In genomic region chr2:127070879-127071278, GRCm38 (mm10) we compare ENCODE assay signal across 8 mouse cellular contexts. TPM values are rescaled to one million over a fixed set of nuclear protein-coding genes. Genes with fewer than 3 reads are reported as not detected.
DNase-seq lines count a peak whose midpoint lies in the region; ATAC-seq and TF ChIP-seq lines count a peak whose summit lies in the region.

No protein-coding gene starts in this region.

- intact Hi-C loops in left cerebral cortex, postnatal 25 days (cut with DNase I), result no loop called here

- peaks cover 19% of the 10 kb centered on the region for H3K36me3 ChIP-seq in heart, embryonic 13.5 days
- peaks cover 11% of the 10 kb centered on the region for H3K36me3 ChIP-seq in E14TG2a.4 (ENCODE audit: insufficient read depth, low read length)
- H3K36me3 ChIP-seq in forebrain, embryonic 14.5 days (ENCODE audit: control insufficient read depth, insufficient read depth, low read length), result peaks cover 15% of the 10 kb centered on the region
- no peaks in the 10 kb centered on the region for H3K36me3 ChIP-seq in liver, embryonic 16.5 days (ENCODE audit: control insufficient read depth, insufficient read depth)

- TF ChIP-seq CTCF in E14TG2a.4 (conservative IDR thresholded peaks at IDR 0.05; ENCODE audit: low read length), result no peak

- peak overlapping the region; percentile 77 for H3K4me2 ChIP-seq in heart, embryonic 13.5 days
- peak overlapping the region; percentile 67 for H3K4me2 ChIP-seq in forebrain, embryonic 14.5 days (ENCODE audit: low read length)
- peak overlapping the region; percentile 83 for H3K4me2 ChIP-seq in liver, embryonic 16.5 days (ENCODE audit: low read depth, low read length)

- H3K9me3 ChIP-seq in heart, embryonic 13.5 days, result no peaks in the 10 kb centered on the region
- H3K9me3 ChIP-seq in E14TG2a.4 (ENCODE audit: low read length), result no peaks in the 10 kb centered on the region
- no peaks in the 10 kb centered on the region for H3K9me3 ChIP-seq in forebrain, embryonic 14.5 days (replicated peaks; ENCODE audit: control insufficient read depth, low read length)
- H3K9me3 ChIP-seq in liver, embryonic 16.5 days (replicated peaks; ENCODE audit: control insufficient read depth, low read length), result no peaks in the 10 kb centered on the region

- ATAC-seq in heart, embryonic 13.5 days (ENCODE audit: extremely low read depth, insufficient number of reproducible peaks, low FRiP score, low TSS enrichment), result peak; percentile 34; the same call in 1 of the 2 replicates
- ATAC-seq in forebrain, embryonic 14.5 days, result peak; percentile 55; the same call in 1 of the 2 replicates
- ATAC-seq in liver, embryonic 16.5 days (ENCODE audit: low read depth), result peak; percentile 3; the same call in 1 of the 2 replicates

- peak overlapping the region; percentile 70 for H3K4me3 ChIP-seq in heart, embryonic 13.5 days
- H3K4me3 ChIP-seq in E14TG2a.4 (replicated peaks; ENCODE audit: low read length), result peak overlapping the region; percentile 80
- peak overlapping the region; percentile 60 for H3K4me3 ChIP-seq in forebrain, embryonic 14.5 days (ENCODE audit: low read depth, low read length)
- H3K4me3 ChIP-seq in liver, embryonic 16.5 days (ENCODE audit: low read depth, low read length), result peak overlapping the region; percentile 84

- H3K27ac ChIP-seq in heart, embryonic 13.5 days (replicated peaks), result peak overlapping the region; percentile 57
- H3K27ac ChIP-seq in forebrain, embryonic 14.5 days (ENCODE audit: low read depth, low read length), result peak overlapping the region; percentile 45; the same call in 1 of the 2 replicates
- peak overlapping the region; percentile 57 for H3K27ac ChIP-seq in liver, embryonic 16.5 days (ENCODE audit: low read length)

- peak overlapping the region; percentile 90 for H3K9ac ChIP-seq in heart, embryonic 13.5 days
- peak overlapping the region; percentile 73 for H3K9ac ChIP-seq in forebrain, embryonic 14.5 days (ENCODE audit: low read length)
- H3K9ac ChIP-seq in liver, embryonic 16.5 days (ENCODE audit: low read depth, low read length), result peak overlapping the region; percentile 86

- no peaks in the 10 kb centered on the region for H3K27me3 ChIP-seq in heart, embryonic 13.5 days (replicated peaks)
- peaks cover 3% of the 10 kb centered on the region; the same call in 1 of the 2 replicates for H3K27me3 ChIP-seq in E14TG2a.4 (ENCODE audit: insufficient read depth, low read length)
- no peaks in the 10 kb centered on the region for H3K27me3 ChIP-seq in forebrain, embryonic 14.5 days (replicated peaks; ENCODE audit: control insufficient read depth, insufficient read depth, low read length)
- H3K27me3 ChIP-seq in liver, embryonic 16.5 days (ENCODE audit: control insufficient read depth, insufficient read depth, low read depth, low read length), result no peaks in the 10 kb centered on the region

- DNase-seq in heart, adult 8-10 months (ENCODE audit: low spot score), result no peak
- DNase-seq in forebrain, embryonic 14.5 days (ENCODE audit: low spot score), result no peak
- no peak for DNase-seq in left cerebral cortex, postnatal 25 days (ENCODE audit: low spot score in 2 of 2)
- DNase-seq in right cerebral cortex, adult 2 months (ENCODE audit: low spot score in 2 of 2), result no peak
- no peak for DNase-seq in MN1 (ENCODE audit: low spot score)

- WGBS in heart, embryonic 13.5 days, result 8% methylated on average over 9 of the region's 9 CpGs
- 16% methylated on average over 8 of the region's 9 CpGs for WGBS in forebrain, embryonic 14.5 days
- WGBS in liver, embryonic 16.5 days (ENCODE audit: insufficient replicate concordance), result 4% methylated on average over 9 of the region's 9 CpGs

- peaks cover 14% of the 10 kb centered on the region for H3K4me1 ChIP-seq in heart, embryonic 13.5 days
- peaks cover 13% of the 10 kb centered on the region for H3K4me1 ChIP-seq in E14TG2a.4 (replicated peaks; ENCODE audit: low read depth, low read length)
- peaks cover 5% of the 10 kb centered on the region for H3K4me1 ChIP-seq in forebrain, embryonic 14.5 days (ENCODE audit: control insufficient read depth, insufficient read depth, low read length)
- H3K4me1 ChIP-seq in liver, embryonic 16.5 days (ENCODE audit: control insufficient read depth, low read depth, low read length), result peaks cover 11% of the 10 kb centered on the region

RNA-seq across cellular contexts. Expression of gene Blvra, which starts 0.4 kb away (rescaled TPM):
- 38.1 and 39.7 TPM in 2 replicates for polyA plus RNA-seq in heart, embryonic 13.5 days (2015; fragmentation: Nextera tagmentation; extraction: Ambion mirVana)
- 10 to 100 TPM; 15.5 to 21.9 (median 19.3) TPM for total RNA-seq in heart, adult 8-10 months (2022)
- 30.8 and 32.2 TPM in 2 replicates for polyA plus RNA-seq in forebrain, embryonic 14.5 days (2014; fragmentation: Nextera tagmentation; extraction: Ambion mirVana)
- 47.0 and 49.3 TPM in 2 replicates for polyA plus RNA-seq in liver, embryonic 16.5 days (2015; fragmentation: Nextera tagmentation; extraction: Ambion mirVana)
- 10 to 100 TPM; 22.5 to 29.7 TPM for total RNA-seq in left cerebral cortex, postnatal 25 days (2021)

Comparison
In these comparisons a context has a peak if more than half of its experiments do, and no peak if none do; other contexts are left out.
1. ATAC-seq: peak in every context shown above with its lines; median percentile 55 in forebrain, embryonic 14.5 days; 34 in heart, embryonic 13.5 days; 3 in liver, embryonic 16.5 days.